Comparison of ENCODE assay signal across 8 mouse cellular contexts in the genomic region with DNA sequence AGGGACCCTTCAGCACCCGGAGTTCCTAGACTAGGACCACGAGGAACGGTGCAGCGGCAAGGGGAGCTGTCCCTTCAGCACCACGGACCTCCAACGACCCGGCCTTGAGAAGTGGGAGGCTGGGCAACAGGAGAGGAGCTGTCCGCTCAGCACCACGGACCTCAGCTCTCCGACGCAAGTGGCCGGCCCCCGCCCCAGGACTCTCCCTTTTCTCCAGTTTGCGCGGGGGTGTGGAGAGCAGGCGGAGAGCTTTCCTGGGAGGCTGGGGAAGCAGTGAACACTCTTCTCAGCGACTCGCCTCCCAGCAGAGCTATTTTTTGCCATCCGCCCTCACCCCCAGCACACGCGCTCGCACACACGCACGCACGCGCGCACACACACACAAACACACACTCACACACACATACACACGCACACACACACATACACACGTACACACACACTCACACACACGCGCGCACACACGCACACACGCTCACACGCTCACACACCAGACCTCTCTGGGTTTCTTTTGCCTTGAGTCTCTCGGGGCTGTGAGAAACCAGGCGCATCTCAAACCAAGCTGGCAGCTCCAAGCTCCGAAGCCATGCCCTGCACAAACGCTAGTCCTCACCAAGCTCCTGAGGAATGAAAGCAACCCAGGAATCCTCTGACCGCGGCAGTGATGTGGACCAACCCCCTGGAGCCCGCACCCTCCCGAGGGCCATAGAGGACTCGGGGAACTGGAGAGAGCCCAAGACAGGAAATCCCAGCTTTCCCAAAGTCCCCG. TPM values are rescaled to one million over a fixed set of nuclear protein-coding genes. Genes with fewer than 3 reads are reported as not detected.
A peak's percentile ranks its signal among the peaks of the same experiment; 100 is the strongest.
DNase-seq lines count a peak whose midpoint lies in the region; ATAC-seq and TF ChIP-seq lines count a peak whose summit lies in the region.

No protein-coding gene starts in this region.

- H3K4me1 ChIP-seq in hindbrain, postnatal 0 days (ENCODE audit: insufficient read depth, low read length) = no peaks in the 10 kb centered on the region; the same call in 1 of the 2 replicates

- intact Hi-C loops in left cerebral cortex, adult 2 months (cut with DNase I) = loop anchor here (1.0 to 5.0 kb wide), 8 partner anchors 32 to 251 kb away; no protein-coding TSS in a partner anchor

- peak overlapping the region; percentile 68 for H3K4me2 ChIP-seq in hindbrain, postnatal 0 days (ENCODE audit: low read depth, low read length)

- peak overlapping the region; percentile 48 for H3K9ac ChIP-seq in hindbrain, postnatal 0 days (replicated peaks; ENCODE audit: low read length)

- H3K36me3 ChIP-seq in hindbrain, postnatal 0 days (ENCODE audit: insufficient read depth, low read length) = no peaks in the 10 kb centered on the region

- DNase-seq in WW6 (ENCODE audit: low read depth, low spot score) = peak; percentile 78
- peak; percentile 92 for DNase-seq in gastrocnemius, postnatal 10 days
- DNase-seq in hindbrain, postnatal 0 days (ENCODE audit: low spot score) = peak; percentile 90
- DNase-seq in left cerebral cortex, adult 2 months (ENCODE audit: extremely low spot score in 1 of 2, low spot score in 2 of 2) = peak; percentile 77 to 79
- peak; percentile 91 to 92 for DNase-seq in lung, postnatal 4 days
- DNase-seq in right cerebral cortex, adult 2 months (ENCODE audit: low spot score in 2 of 2) = peak; percentile 80 to 84
- peak; percentile 85 for DNase-seq in urinary bladder, postnatal 10 days (ENCODE audit: low spot score)

- H3K9me3 ChIP-seq in hindbrain, postnatal 0 days (ENCODE audit: low read length) = no peaks in the 10 kb centered on the region

- H3K27ac ChIP-seq in hindbrain, postnatal 0 days = peak overlapping the region; percentile 65
- peak overlapping the region; percentile 96 for H3K27ac ChIP-seq in left cerebral cortex, adult 2 months

- ATAC-seq in common myeloid progenitor, adult 5-6 weeks (replicated peaks; ENCODE audit: low read depth, poor library complexity, severe bottlenecking) = peak; percentile 100
- peak; percentile 89 for ATAC-seq in hindbrain, postnatal 0 days

- 0 out of 2 replicates have a peak, but pooled peaks have one; percentile 9 for TF ChIP-seq CTCF in hindbrain, postnatal 0 days (IDR thresholded peaks at IDR 0.05; ENCODE audit: low read depth)
- no peak for TF ChIP-seq CTCF in left cerebral cortex, adult 2 months (IDR thresholded peaks at IDR 0.05)

- peak overlapping the region; percentile 43 for H3K4me3 ChIP-seq in hindbrain, postnatal 0 days (ENCODE audit: low read length)
- peak overlapping the region; percentile 66 for H3K4me3 ChIP-seq in left cerebral cortex, adult 2 months

- H3K27me3 ChIP-seq in hindbrain, postnatal 0 days (ENCODE audit: insufficient read depth, low read length) = no peaks in the 10 kb centered on the region

- WGBS in hindbrain, postnatal 0 days = 9% methylated on average over 39 of the region's 45 CpGs

RNA-seq across cellular contexts. Expression of a gene that starts 0.8 kb away (rescaled TPM):
- not detected in 2 replicates for total RNA-seq in common myeloid progenitor, adult 5-6 weeks (2017)
- total RNA-seq in gastrocnemius, postnatal 10 days (2021) = under 1 TPM; 0.14 to 0.34 TPM
- total RNA-seq in hindbrain, postnatal 0 days (2014; rRNA removed) = 11.2 and 17.2 TPM in 2 replicates
- 22.0 and 28.5 TPM in 2 replicates for polyA plus RNA-seq in hindbrain, postnatal 0 days (2015; fragmentation: Nextera tagmentation; extraction: Ambion mirVana)
- total RNA-seq in left cerebral cortex, adult 2 months (2021) = 100 to 1,000 TPM; 139 to 151 TPM

Comparison
In these comparisons a context has a peak if more than half of its experiments do, and no peak if none do; other contexts are left out.
1. Peak in every context shown above with its lines: DNase-seq, ATAC-seq, H3K4me3 ChIP-seq and H3K27ac ChIP-seq.